Mouse (Mus musculus) megakaryocyte, embryonic 14.5 days (primary cell): ENCODE results near the gene Gm28042.

ENCODE experiments used
- FLI1 ChIP-seq: IDR thresholded peaks from 2 replicates; pipeline ENCODE4 v1.6.1; 2012; ENCODE audit warnings: low read length, inconsistent platforms, mixed read lengths
- GATA1 ChIP-seq: IDR thresholded peaks from 3 replicates; pipeline ENCODE4 v1.6.1; 2012; ENCODE audit warnings: mixed read lengths, low read length, inconsistent platforms, borderline replicate concordance

GRCm38 (mm10) chr2:119985871-119986270 is 41.4 kb upstream of the Gm28042 start:
- no peak for TF ChIP-seq GATA1
- no peak for TF ChIP-seq FLI1
